Mouse (Mus musculus): Measurements from ENCODE around the gene Cenpf. TPM values are rescaled to one million over a fixed set of nuclear protein-coding genes. Genes with fewer than 3 reads are reported as not detected.

The Cenpf gene
- polyA plus RNA-seq, 1 experiment from 2014 or later = 18.9 TPM

- no peak overlapping the region for H3K4me2 ChIP-seq (replicated peaks; ENCODE audit: low read depth)
- H3K27me3 ChIP-seq (replicated peaks; ENCODE audit: control insufficient read depth, insufficient read depth, low read length) = no peaks in the 10 kb centered on the region
- H3K36me3 ChIP-seq (ENCODE audit: control insufficient read depth, insufficient read depth) = peaks cover 47% of the 10 kb centered on the region
- H3K9me3 ChIP-seq (ENCODE audit: control insufficient read depth) = no peaks in the 10 kb centered on the region
- WGBS = 92% methylated on average over 8 of the region's 8 CpGs
- H3K27ac ChIP-seq (ENCODE audit: low read depth, low read length) = no peak overlapping the region
- no peak for TF ChIP-seq CTCF (IDR thresholded peaks at IDR 0.05; ENCODE audit: low read depth)
- no peaks in the 10 kb centered on the region for H3K4me1 ChIP-seq (replicated peaks; ENCODE audit: control insufficient read depth, insufficient read depth, low read length)
- H3K4me3 ChIP-seq (ENCODE audit: low read depth, low read length) = no peak overlapping the region
- no peak for ATAC-seq
- no peak overlapping the region for H3K9ac ChIP-seq (ENCODE audit: low read depth, low read length)
Measured at GRCm38 (mm10) chr1:189657406-189657805, 30.5 kb downstream of the Cenpf start.

- no peak overlapping the region for H3K4me2 ChIP-seq (replicated peaks; ENCODE audit: low read depth)
- no peaks in the 10 kb centered on the region for H3K4me1 ChIP-seq (replicated peaks; ENCODE audit: control insufficient read depth, insufficient read depth, low read length)
- TF ChIP-seq CTCF (IDR thresholded peaks at IDR 0.05; ENCODE audit: low read depth) = no peak
- no peak for ATAC-seq
- H3K27me3 ChIP-seq (replicated peaks; ENCODE audit: control insufficient read depth, insufficient read depth, low read length) = no peaks in the 10 kb centered on the region
- WGBS = 87% methylated on average over 3 of the region's 3 CpGs
- no peak overlapping the region for H3K9ac ChIP-seq (ENCODE audit: low read depth, low read length)
- no peaks in the 10 kb centered on the region for H3K9me3 ChIP-seq (ENCODE audit: control insufficient read depth)
- H3K27ac ChIP-seq (ENCODE audit: low read depth, low read length) = no peak overlapping the region
- H3K4me3 ChIP-seq (ENCODE audit: low read depth, low read length) = no peak overlapping the region
- peaks cover 57% of the 10 kb centered on the region for H3K36me3 ChIP-seq (ENCODE audit: control insufficient read depth, insufficient read depth)
Measured at GRCm38 (mm10) chr1:189653746-189654145, 34.1 kb downstream of the Cenpf start.

GRCm38 (mm10) chr1:189646597-189646996 is 41.3 kb downstream of the Cenpf start:
- Histone ChIP-seq H3K9me3 (ENCODE audit: control insufficient read depth) (no peaks in the 10 kb centered on the region), H3K4me1 (replicated peaks; ENCODE audit: control insufficient read depth, insufficient read depth, low read length) (no peaks in the 10 kb centered on the region), H3K4me3 (ENCODE audit: low read depth, low read length) (no peak overlapping the region), H3K9ac (ENCODE audit: low read depth, low read length) (no peak overlapping the region), H3K27ac (ENCODE audit: low read depth, low read length) (no peak overlapping the region; the same call in 1 of the 2 replicates), H3K36me3 (ENCODE audit: control insufficient read depth, insufficient read depth) (peaks cover 36% of the 10 kb centered on the region), H3K4me2 (replicated peaks; ENCODE audit: low read depth) (no peak overlapping the region), H3K27me3 (replicated peaks; ENCODE audit: control insufficient read depth, insufficient read depth, low read length) (no peaks in the 10 kb centered on the region)
- no peak for ATAC-seq
- 91% methylated on average over 6 of the region's 6 CpGs for WGBS
- TF ChIP-seq CTCF (IDR thresholded peaks at IDR 0.05; ENCODE audit: low read depth) = peak; percentile 54

- Histone ChIP-seq H3K4me3 (ENCODE audit: low read depth, low read length) (no peak overlapping the region), H3K4me1 (replicated peaks; ENCODE audit: control insufficient read depth, insufficient read depth, low read length) (no peaks in the 10 kb centered on the region), H3K27ac (ENCODE audit: low read depth, low read length) (no peak overlapping the region), H3K9me3 (ENCODE audit: control insufficient read depth) (no peaks in the 10 kb centered on the region), H3K36me3 (ENCODE audit: control insufficient read depth, insufficient read depth) (peaks cover 39% of the 10 kb centered on the region), H3K9ac (ENCODE audit: low read depth, low read length) (no peak overlapping the region), H3K4me2 (replicated peaks; ENCODE audit: low read depth) (no peak overlapping the region), H3K27me3 (replicated peaks; ENCODE audit: control insufficient read depth, insufficient read depth, low read length) (no peaks in the 10 kb centered on the region)
- TF ChIP-seq CTCF (IDR thresholded peaks at IDR 0.05; ENCODE audit: low read depth) = 0 out of 2 replicates have a peak, but pooled peaks have one; percentile 4
- whole genome bisulfite sequencing = 78% methylated on average over 2 of the region's 2 CpGs
- ATAC-seq = no peak
Measured at GRCm38 (mm10) chr1:189645371-189645770, 42.5 kb downstream of the Cenpf start.

- H3K27ac ChIP-seq (ENCODE audit: low read depth, low read length) = no peak overlapping the region
- H3K4me1 ChIP-seq (replicated peaks; ENCODE audit: control insufficient read depth, insufficient read depth, low read length) = no peaks in the 10 kb centered on the region
- no peak overlapping the region for H3K9ac ChIP-seq (ENCODE audit: low read depth, low read length)
- no peak overlapping the region for H3K4me3 ChIP-seq (ENCODE audit: low read depth, low read length)
- H3K4me2 ChIP-seq (replicated peaks; ENCODE audit: low read depth) = no peak overlapping the region
- no peaks in the 10 kb centered on the region for H3K27me3 ChIP-seq (replicated peaks; ENCODE audit: control insufficient read depth, insufficient read depth, low read length)
- peaks cover 39% of the 10 kb centered on the region for H3K36me3 ChIP-seq (ENCODE audit: control insufficient read depth, insufficient read depth)
- no peaks in the 10 kb centered on the region for H3K9me3 ChIP-seq (ENCODE audit: control insufficient read depth)
- no peak for TF ChIP-seq CTCF (IDR thresholded peaks at IDR 0.05; ENCODE audit: low read depth)
- ATAC-seq = no peak
- WGBS = 87% methylated on average over 3 of the region's 3 CpGs
Measured at GRCm38 (mm10) chr1:189644700-189645345, 43.1 kb downstream of the Cenpf start.

GRCm38 (mm10) chr1:189639581-189639980 is 48.3 kb downstream of the Cenpf start:
- Histone ChIP-seq H3K9ac (ENCODE audit: low read depth, low read length) (no peak overlapping the region), H3K9me3 (ENCODE audit: control insufficient read depth) (no peaks in the 10 kb centered on the region), H3K4me3 (ENCODE audit: low read depth, low read length) (no peak overlapping the region), H3K36me3 (ENCODE audit: control insufficient read depth, insufficient read depth) (peaks cover 19% of the 10 kb centered on the region; the same call in 1 of the 2 replicates), H3K4me1 (replicated peaks; ENCODE audit: control insufficient read depth, insufficient read depth, low read length) (no peaks in the 10 kb centered on the region), H3K27ac (ENCODE audit: low read depth, low read length) (no peak overlapping the region), H3K4me2 (replicated peaks; ENCODE audit: low read depth) (no peak overlapping the region), H3K27me3 (replicated peaks; ENCODE audit: control insufficient read depth, insufficient read depth, low read length) (no peaks in the 10 kb centered on the region)
- TF ChIP-seq CTCF (IDR thresholded peaks at IDR 0.05; ENCODE audit: low read depth) = no peak
- WGBS = 85% methylated on average over 6 of the region's 6 CpGs
- no peak for ATAC-seq
